In the genomic region with DNA sequence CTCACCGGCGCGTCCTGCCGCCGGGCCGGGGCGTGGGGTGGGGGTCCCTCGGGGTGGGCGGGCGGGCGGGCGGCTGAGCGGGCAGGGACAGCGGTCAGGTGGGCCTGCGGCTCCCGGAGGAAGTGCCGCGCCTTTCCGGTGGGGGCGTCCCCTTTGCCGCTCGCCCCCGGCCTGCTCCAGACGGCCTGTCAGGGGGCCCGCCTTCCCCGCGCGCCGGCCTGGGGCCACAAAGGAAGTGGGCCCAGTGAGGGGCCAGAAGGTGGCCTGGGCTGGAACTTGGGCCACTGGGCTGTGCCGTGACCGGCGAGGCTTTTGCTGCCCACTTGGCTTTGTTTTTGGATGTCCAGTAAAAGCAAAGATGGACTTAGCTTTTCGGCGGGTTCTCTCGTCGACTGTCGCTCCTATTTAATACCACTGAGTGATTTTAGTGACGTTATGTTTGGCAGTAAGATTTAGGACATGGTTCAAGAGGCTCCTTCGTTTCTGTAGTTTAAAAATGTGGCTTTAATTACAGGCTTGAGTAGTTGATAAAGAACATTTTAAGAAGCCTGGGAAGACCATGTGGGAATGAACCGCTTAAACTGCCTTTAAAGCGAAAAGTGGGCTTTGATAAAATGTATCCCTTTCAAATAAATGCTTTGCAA, we compare ENCODE assay signal across 8 mouse cellular contexts. TPM values are rescaled to one million over a fixed set of nuclear protein-coding genes. Genes with fewer than 3 reads are reported as not detected.
DNase-seq lines count a peak whose midpoint lies in the region; ATAC-seq and TF ChIP-seq lines count a peak whose summit lies in the region.

No protein-coding gene starts in this region.

- peak; percentile 35 for ATAC-seq in CD4-positive, CD25-positive, alpha-beta regulatory T cell, adult 4 months
- ATAC-seq in forebrain, embryonic 13.5 days, result peak; percentile 59
- ATAC-seq in lung, embryonic 14.5 days (ENCODE audit: insufficient read depth), result peak; percentile 77
- peak; percentile 67 for ATAC-seq in neural tube, embryonic 13.5 days (ENCODE audit: low read depth)

- H3K4me2 ChIP-seq in forebrain, embryonic 13.5 days, result peak overlapping the region; percentile 76
- peak overlapping the region; percentile 80 for H3K4me2 ChIP-seq in lung, embryonic 14.5 days
- peak overlapping the region; percentile 76 for H3K4me2 ChIP-seq in neural tube, embryonic 13.5 days

- DNase-seq in heart, postnatal 10 days, result peak; percentile 81 to 84
- DNase-seq in kidney, postnatal 14 days, result peak; percentile 86
- peak; percentile 79 for DNase-seq in lung, embryonic 14.5 days

- peak overlapping the region; percentile 89 for H3K9ac ChIP-seq in forebrain, embryonic 13.5 days
- peak overlapping the region; percentile 81 for H3K9ac ChIP-seq in lung, embryonic 14.5 days
- peak overlapping the region; percentile 96 for H3K9ac ChIP-seq in neural tube, embryonic 13.5 days

- H3K27me3 ChIP-seq in forebrain, embryonic 13.5 days, result no peaks in the 10 kb centered on the region
- H3K27me3 ChIP-seq in lung, embryonic 14.5 days (ENCODE audit: insufficient read depth, low read length), result no peaks in the 10 kb centered on the region
- no peaks in the 10 kb centered on the region for H3K27me3 ChIP-seq in neural tube, embryonic 13.5 days
- H3K27me3 ChIP-seq in testis, adult 2 months (ENCODE audit: control insufficient read depth, insufficient read depth, low read length), result no peaks in the 10 kb centered on the region

- H3K36me3 ChIP-seq in forebrain, embryonic 13.5 days (ENCODE audit: poor library complexity, severe bottlenecking), result peaks cover 8% of the 10 kb centered on the region; the same call in 1 of the 2 replicates
- peaks cover 7% of the 10 kb centered on the region; the same call in 1 of the 2 replicates for H3K36me3 ChIP-seq in lung, embryonic 14.5 days (ENCODE audit: insufficient read depth)
- H3K36me3 ChIP-seq in neural tube, embryonic 13.5 days, result peaks cover 5% of the 10 kb centered on the region; the same call in 1 of the 2 replicates
- H3K36me3 ChIP-seq in testis, adult 2 months (ENCODE audit: control insufficient read depth, insufficient read depth, low read length), result no peaks in the 10 kb centered on the region

- TF ChIP-seq CTCF in lung, embryonic 14.5 days (IDR thresholded peaks at IDR 0.05; ENCODE audit: low read depth), result no peak
- no peak for TF ChIP-seq CTCF in testis, adult 2 months (IDR thresholded peaks at IDR 0.05; ENCODE audit: control insufficient read depth, insufficient read depth, insufficient replicate concordance, low read depth, low read length)

- peaks cover 4% of the 10 kb centered on the region; the same call in 1 of the 2 replicates for H3K4me1 ChIP-seq in brown adipose tissue, adult 24 weeks (ENCODE audit: control insufficient read depth, insufficient read depth, insufficient read length, low read length)
- peaks cover 12% of the 10 kb centered on the region for H3K4me1 ChIP-seq in forebrain, embryonic 13.5 days
- peaks cover 5% of the 10 kb centered on the region for H3K4me1 ChIP-seq in lung, embryonic 14.5 days (ENCODE audit: insufficient read depth)
- H3K4me1 ChIP-seq in neural tube, embryonic 13.5 days (replicated peaks), result peaks cover 20% of the 10 kb centered on the region
- H3K4me1 ChIP-seq in testis, adult 2 months (ENCODE audit: control insufficient read depth, insufficient read depth, low read length), result peaks cover 8% of the 10 kb centered on the region; the same call in 1 of the 2 replicates

- no peaks in the 10 kb centered on the region for H3K9me3 ChIP-seq in forebrain, embryonic 13.5 days (replicated peaks)
- no peaks in the 10 kb centered on the region for H3K9me3 ChIP-seq in lung, embryonic 14.5 days (ENCODE audit: low read depth, low read length)
- no peaks in the 10 kb centered on the region for H3K9me3 ChIP-seq in neural tube, embryonic 13.5 days

- intact Hi-C loops in heart, postnatal 10 days (cut with DNase I), result loop anchor here (5.0 kb wide), 2 partner anchors 75 to 80 kb away; a partner anchor contains a TSS

- WGBS in forebrain, embryonic 13.5 days, result under 1% methylated on average over 26 of the region's 41 CpGs
- under 1% methylated on average over 30 of the region's 41 CpGs for WGBS in lung, embryonic 14.5 days
- WGBS in neural tube, embryonic 13.5 days, result 2% methylated on average over 27 of the region's 41 CpGs

- TF ChIP-seq POLR2A in testis, adult 2 months (IDR thresholded peaks at IDR 0.05; ENCODE audit: control insufficient read depth, low read depth, low read length), result no peak

- peak overlapping the region; percentile 90 for H3K27ac ChIP-seq in brown adipose tissue, adult 24 weeks (replicated peaks; ENCODE audit: low read depth, low read length)
- peak overlapping the region; percentile 95 for H3K27ac ChIP-seq in forebrain, embryonic 13.5 days
- peak overlapping the region; percentile 99 for H3K27ac ChIP-seq in lung, embryonic 14.5 days (ENCODE audit: low read depth)
- H3K27ac ChIP-seq in neural tube, embryonic 13.5 days (replicated peaks), result peak overlapping the region; percentile 97
- peak overlapping the region; percentile 77 for H3K27ac ChIP-seq in testis, adult 2 months (ENCODE audit: control insufficient read depth, insufficient read depth, low read depth, low read length)

- peak overlapping the region; percentile 67 for H3K4me3 ChIP-seq in brown adipose tissue, adult 24 weeks (ENCODE audit: insufficient read depth, low read depth, low read length)
- H3K4me3 ChIP-seq in forebrain, embryonic 13.5 days, result peak overlapping the region; percentile 79
- H3K4me3 ChIP-seq in lung, embryonic 14.5 days (ENCODE audit: low read depth, low read length), result peak overlapping the region; percentile 78
- peak overlapping the region; percentile 84 for H3K4me3 ChIP-seq in neural tube, embryonic 13.5 days
- peak overlapping the region; percentile 94 for H3K4me3 ChIP-seq in testis, adult 2 months (ENCODE audit: control insufficient read depth, low read depth, low read length)

RNA-seq across cellular contexts. Expression of a gene that starts 0.5 kb away (rescaled TPM):
- 100 to 1,000 TPM; 203 to 260 TPM for polyA plus RNA-seq in CD4-positive, CD25-positive, alpha-beta regulatory T cell, adult 4 months (2017; shearing (Covaris generic))
- polyA plus RNA-seq in brown adipose tissue, adult 24 weeks (2012; ENCODE audit: insufficient read depth, insufficient read length, missing spikeins), result 26.2 and 29.6 TPM in 2 replicates
- 82.2 and 90.5 TPM in 2 replicates for polyA plus RNA-seq in forebrain, embryonic 13.5 days (2015; fragmentation: Nextera tagmentation; extraction: Ambion mirVana)
- 10 to 100 TPM; 28.3 to 29.6 TPM for total RNA-seq in heart, postnatal 10 days (2021)
- 88.8 and 94.3 TPM in 2 replicates for polyA plus RNA-seq in lung, embryonic 14.5 days (2014; fragmentation: Nextera tagmentation; extraction: Ambion mirVana)
- 95.1 and 99.8 TPM in 2 replicates for polyA plus RNA-seq in neural tube, embryonic 13.5 days (2015; fragmentation: Nextera tagmentation; extraction: Ambion mirVana)
- polyA plus RNA-seq in testis, adult 2 months (2012; rRNA removed), result 21.1 and 22.5 TPM in 2 replicates

RNA-seq across cellular contexts. Expression of a gene that starts 26.4 kb away (rescaled TPM):
- 100 to 1,000 TPM; 132 to 240 TPM for polyA plus RNA-seq in CD4-positive, CD25-positive, alpha-beta regulatory T cell, adult 4 months (2017; shearing (Covaris generic))
- 0.71 and 2.9 TPM in 2 replicates for polyA plus RNA-seq in brown adipose tissue, adult 24 weeks (2012; ENCODE audit: insufficient read depth, insufficient read length, missing spikeins)
- polyA plus RNA-seq in forebrain, embryonic 13.5 days (2015; fragmentation: Nextera tagmentation; extraction: Ambion mirVana), result 0.17 and 0.21 TPM in 2 replicates
- total RNA-seq in heart, postnatal 10 days (2021), result 1 to 10 TPM; 1.4 to 1.6 TPM
- polyA plus RNA-seq in lung, embryonic 14.5 days (2014; fragmentation: Nextera tagmentation; extraction: Ambion mirVana), result 1.2 and 2.1 TPM in 2 replicates
- polyA plus RNA-seq in neural tube, embryonic 13.5 days (2015; fragmentation: Nextera tagmentation; extraction: Ambion mirVana), result 0.52 TPM in 2 replicates
- 0.31 and 0.46 TPM in 2 replicates for polyA plus RNA-seq in testis, adult 2 months (2012; rRNA removed)

RNA-seq across cellular contexts. Expression of a gene that starts 58.7 kb away (rescaled TPM):
- under 1 TPM in 1 of 2 experiments, not detected in 1; 0.22 TPM for polyA plus RNA-seq in CD4-positive, CD25-positive, alpha-beta regulatory T cell, adult 4 months (2017; shearing (Covaris generic))
- polyA plus RNA-seq in brown adipose tissue, adult 24 weeks (2012; ENCODE audit: insufficient read depth, insufficient read length, missing spikeins), result not detected in 2 replicates
- polyA plus RNA-seq in forebrain, embryonic 13.5 days (2015; fragmentation: Nextera tagmentation; extraction: Ambion mirVana), result 50.1 and 62.2 TPM in 2 replicates
- 1 to 10 TPM in 1 of 2 experiments, under 1 TPM in 1; 0.60 to 1.1 TPM for total RNA-seq in heart, postnatal 10 days (2021)
- polyA plus RNA-seq in lung, embryonic 14.5 days (2014; fragmentation: Nextera tagmentation; extraction: Ambion mirVana), result 2.5 and 2.7 TPM in 2 replicates
- polyA plus RNA-seq in neural tube, embryonic 13.5 days (2015; fragmentation: Nextera tagmentation; extraction: Ambion mirVana), result 103 and 110 TPM in 2 replicates
- polyA plus RNA-seq in testis, adult 2 months (2012; rRNA removed), result 1.0 and 1.4 TPM in 2 replicates

Comparison
In these comparisons a context has a peak if more than half of its experiments do, and no peak if none do; other contexts are left out.
1. Peak in every context shown above with its lines: DNase-seq, ATAC-seq, H3K4me3 ChIP-seq and H3K27ac ChIP-seq.
2. RNA of a gene that starts 26.4 kb away (polyA plus RNA-seq): 132 to 240 TPM in CD4-positive, CD25-positive, alpha-beta regulatory T cell, adult 4 months; 1.2 to 2.1 TPM in lung, embryonic 14.5 days, 0.71 to 2.9 TPM in brown adipose tissue, adult 24 weeks, 0.52 TPM in neural tube, embryonic 13.5 days, 0.31 to 0.46 TPM in testis, adult 2 months and 0.17 to 0.21 TPM in forebrain, embryonic 13.5 days; every median in the first group is over 10 times any median in the second.
3. RNA of a gene that starts 58.7 kb away (polyA plus RNA-seq): 103 to 110 TPM in neural tube, embryonic 13.5 days and 50.1 to 62.2 TPM in forebrain, embryonic 13.5 days; 2.5 to 2.7 TPM in lung, embryonic 14.5 days, 1.0 to 1.4 TPM in testis, adult 2 months, 0.22 TPM in CD4-positive, CD25-positive, alpha-beta regulatory T cell, adult 4 months and not detected in brown adipose tissue, adult 24 weeks; every median in the first group is over 10 times any median in the second.